Mouse (Mus musculus) heart, adult 8-10 months (tissue): ENCODE measurements around the gene Dok4. TPM values are rescaled to one million over a fixed set of nuclear protein-coding genes. Genes with fewer than 3 reads are reported as not detected.
"Not testable (repeated sequence)": the region's sequence is repeated elsewhere in the genome, so short reads cannot be mapped to it uniquely, and the experiment has no call there.

Experiments used
- DNase-seq: peaks from one replicate; pipeline ENCODE4 v3.0.0; 2022; ENCODE audit warnings: low spot score
- total RNA-seq, 4 experiments: library from RNA; stranded (reverse); gene quantifications; 2 replicates each; pipeline ENCODE4 v1.2.4; 2022

The Dok4 gene
- total RNA-seq, 4 experiments from 2014 or later: 9.2 to 15.2 (median 14.8) TPM

- DNase-seq: no peak
Observed at GRCm38 (mm10) chr8:94880742-94881141, 4.6 kb upstream of the Dok4 start.

GRCm38 (mm10) chr8:94876820-94877219, 690 bp upstream of the Dok4 start:
- no peak for DNase-seq

- DNase-seq: no peak
Observed at GRCm38 (mm10) chr8:94875871-94876150, 319 bp downstream of the Dok4 start.

- no peak for DNase-seq
Observed at GRCm38 (mm10) chr8:94875096-94875870, 847 bp downstream of the Dok4 start.

GRCm38 (mm10) chr8:94874358-94874757, 1.8 kb downstream of the Dok4 start:
- DNase-seq: peak; percentile 73

- no peak for DNase-seq
Observed at GRCm38 (mm10) chr8:94872576-94872975, 3.6 kb downstream of the Dok4 start.

GRCm38 (mm10) chr8:94872156-94872555, 4.0 kb downstream of the Dok4 start:
- no peak for DNase-seq

GRCm38 (mm10) chr8:94871108-94871894, 4.8 kb downstream of the Dok4 start:
- DNase-seq: peak; percentile 76

- DNase-seq: no peak
Observed at GRCm38 (mm10) chr8:94870474-94871107, 5.5 kb downstream of the Dok4 start.

GRCm38 (mm10) chr8:94870003-94870402, 6.1 kb downstream of the Dok4 start:
- no peak for DNase-seq

- no peak for DNase-seq
Observed at GRCm38 (mm10) chr8:94869146-94869545, 7.0 kb downstream of the Dok4 start.

- no peak for DNase-seq
Observed at GRCm38 (mm10) chr8:94866921-94867320, 9.2 kb downstream of the Dok4 start.

- DNase-seq: no peak
Observed at GRCm38 (mm10) chr8:94865292-94865691, 10.8 kb downstream of the Dok4 start.

GRCm38 (mm10) chr8:94863897-94864673, 12.0 kb downstream of the Dok4 start:
- DNase-seq: no peak

- DNase-seq: no peak
Observed at GRCm38 (mm10) chr8:94862487-94863220, 13.5 kb downstream of the Dok4 start.

- DNase-seq: peak; percentile 72
Observed at GRCm38 (mm10) chr8:94861352-94861910, 14.7 kb downstream of the Dok4 start.

- peak; percentile 90 for DNase-seq
Observed at GRCm38 (mm10) chr8:94857346-94858173, 18.6 kb downstream of the Dok4 start, which contains the start of gene Polr2c. Polr2c (plus strand) TSS chr8:94857450.

GRCm38 (mm10) chr8:94857011-94857345, 19.2 kb downstream of the Dok4 start:
- no peak for DNase-seq

GRCm38 (mm10) chr8:94854761-94855160, 21.4 kb downstream of the Dok4 start:
- DNase-seq: not testable (repeated sequence)

- DNase-seq: no peak
Observed at GRCm38 (mm10) chr8:94850049-94850448, 26.1 kb downstream of the Dok4 start.
